Mouse (Mus musculus) liver, embryonic 15.5 days (tissue): ENCODE results near the gene Camk2g. TPM values are rescaled to one million over a fixed set of nuclear protein-coding genes. Genes with fewer than 3 reads are reported as not detected.

ENCODE experiments used
- ATAC-seq: fragments of 200-750 bp; cut with Nextera tagmentation; 2 replicates; pipeline ENCODE4 v1.8.0; 2017; ENCODE audit warnings: moderate number of reproducible peaks, mild to moderate bottlenecking, moderate library complexity; ENCODE audit not compliant: insufficient read depth
- H3K27ac ChIP-seq: fragments of 300-500 bp; sonication (generic); replicated peaks from 2 replicates; pipeline ENCODE4 v1.5.1; 2015; ENCODE audit warnings: mild to moderate bottlenecking, inconsistent platforms
- H3K27me3 ChIP-seq: fragments of 300-500 bp; sonication (generic); 2 replicates; pipeline ENCODE4 v1.6.1; 2015; ENCODE audit warnings: mild to moderate bottlenecking, inconsistent platforms
- H3K36me3 ChIP-seq: fragments of 300-500 bp; sonication (generic); replicated peaks from 2 replicates; pipeline ENCODE4 v1.6.1; 2015; ENCODE audit warnings: moderate library complexity, mild to moderate bottlenecking, inconsistent platforms
- H3K4me1 ChIP-seq: fragments of 300-500 bp; sonication (generic); replicated peaks from 2 replicates; pipeline ENCODE4 v1.6.1; 2015; ENCODE audit warnings: inconsistent platforms
- H3K4me2 ChIP-seq: fragments of 300-500 bp; sonication (generic); 2 replicates; pipeline ENCODE4 v1.6.1; 2015; ENCODE audit warnings: moderate library complexity, mild to moderate bottlenecking, inconsistent platforms
- H3K4me3 ChIP-seq: fragments of 300-500 bp; sonication (generic); replicated peaks from 2 replicates; pipeline ENCODE4 v1.5.1; 2015; ENCODE audit warnings: mild to moderate bottlenecking, inconsistent platforms
- H3K9ac ChIP-seq: fragments of 300-500 bp; sonication (generic); 2 replicates; pipeline ENCODE4 v1.6.1; 2015; ENCODE audit warnings: moderate library complexity, mild to moderate bottlenecking, inconsistent platforms
- H3K9me3 ChIP-seq: fragments of 300-500 bp; sonication (generic); replicated peaks from 2 replicates; pipeline ENCODE4 v1.6.1; 2016; ENCODE audit warnings: inconsistent platforms
- WGBS: fragments of 180-500 bp; shearing (Covaris S2); methylation state at CpG from one replicate; pipeline ENCODE4 v1.1.7; 2015; ENCODE audit warnings: mixed read lengths; ENCODE audit not compliant: insufficient replicate concordance; 5-methylcytosine and 5-hydroxymethylcytosine counted together
- polyA plus RNA-seq: library from polyadenylated mRNA; unstranded; fragments of >200 nt; fragmentation: Nextera tagmentation; extraction: Ambion mirVana; gene quantifications from 2 replicates; pipeline ENCODE4 v1.2.1, GENCODE M21; 2015

Camk2g gene
- polyA plus RNA-seq, 1 experiment from 2014 or later = 5.7 TPM

GRCm38 (mm10) chr14:20764942-20765341 is 28.9 kb downstream of the Camk2g start:
- Histone ChIP-seq H3K4me3 (no peak overlapping the region), H3K9ac (no peak overlapping the region), H3K9me3 (no peaks in the 10 kb centered on the region), H3K4me2 (no peak overlapping the region), H3K27ac (no peak overlapping the region), H3K36me3 (peaks cover 46% of the 10 kb centered on the region), H3K4me1 (no peaks in the 10 kb centered on the region), H3K27me3 (no peaks in the 10 kb centered on the region)
- ATAC-seq = no peak
- 71% methylated on average over 5 of the region's 5 CpGs for WGBS

GRCm38 (mm10) chr14:20758768-20759435 is 35.0 kb downstream of the Camk2g start:
- no peak overlapping the region for H3K27ac ChIP-seq
- ATAC-seq = no peak
- no peaks in the 10 kb centered on the region for H3K9me3 ChIP-seq
- peaks cover 58% of the 10 kb centered on the region for H3K36me3 ChIP-seq
- H3K27me3 ChIP-seq = no peaks in the 10 kb centered on the region
- no peak overlapping the region for H3K4me2 ChIP-seq
- H3K4me1 ChIP-seq = no peaks in the 10 kb centered on the region
- no peak overlapping the region for H3K9ac ChIP-seq
- 56% methylated on average over 8 of the region's 8 CpGs for WGBS
- H3K4me3 ChIP-seq = no peak overlapping the region

- WGBS = 82% methylated on average over 22 of the region's 22 CpGs
Observed at GRCm38 (mm10) chr14:20757370-20757907, 36.4 kb downstream of the Camk2g start.

GRCm38 (mm10) chr14:20753792-20754191 is 40.1 kb downstream of the Camk2g start:
- H3K27ac ChIP-seq = no peak overlapping the region
- WGBS = 32% methylated on average over 3 of the region's 3 CpGs
- H3K4me2 ChIP-seq = no peak overlapping the region
- no peaks in the 10 kb centered on the region for H3K4me1 ChIP-seq
- no peaks in the 10 kb centered on the region for H3K9me3 ChIP-seq
- H3K9ac ChIP-seq = no peak overlapping the region
- no peak overlapping the region for H3K4me3 ChIP-seq
- no peak for ATAC-seq
- H3K27me3 ChIP-seq = no peaks in the 10 kb centered on the region
- peaks cover 24% of the 10 kb centered on the region for H3K36me3 ChIP-seq

More at GRCm38 (mm10) chr14:20757370-20757907, 36.4 kb downstream of the Camk2g start:
- Histone ChIP-seq H3K4me2 (no peak overlapping the region), H3K27me3 (no peaks in the 10 kb centered on the region), H3K4me3 (no peak overlapping the region), H3K9me3 (no peaks in the 10 kb centered on the region), H3K27ac (no peak overlapping the region), H3K36me3 (peaks cover 51% of the 10 kb centered on the region), H3K4me1 (no peaks in the 10 kb centered on the region), H3K9ac (no peak overlapping the region)
- no peak for ATAC-seq

- Histone ChIP-seq H3K36me3 (peaks cover 2% of the 10 kb centered on the region; the same call in 1 of the 2 replicates), H3K27me3 (no peaks in the 10 kb centered on the region), H3K4me1 (no peaks in the 10 kb centered on the region), H3K9me3 (no peaks in the 10 kb centered on the region), H3K27ac (no peak overlapping the region), H3K4me3 (no peak overlapping the region), H3K4me2 (no peak overlapping the region), H3K9ac (no peak overlapping the region)
- 74% methylated on average over 5 of the region's 5 CpGs for WGBS
- ATAC-seq = no peak
Observed at GRCm38 (mm10) chr14:20750503-20750902, 43.4 kb downstream of the Camk2g start.

GRCm38 (mm10) chr14:20749494-20750051 is 44.3 kb downstream of the Camk2g start:
- no peak for ATAC-seq
- H3K36me3 ChIP-seq = no peaks in the 10 kb centered on the region
- H3K9ac ChIP-seq = no peak overlapping the region
- no peak overlapping the region for H3K27ac ChIP-seq
- H3K27me3 ChIP-seq = no peaks in the 10 kb centered on the region
- no peak overlapping the region for H3K4me3 ChIP-seq
- no peaks in the 10 kb centered on the region for H3K4me1 ChIP-seq
- 77% methylated on average over 4 of the region's 4 CpGs for WGBS
- no peak overlapping the region for H3K4me2 ChIP-seq
- H3K9me3 ChIP-seq = no peaks in the 10 kb centered on the region

GRCm38 (mm10) chr14:20748388-20748787 is 45.5 kb downstream of the Camk2g start:
- H3K4me3 ChIP-seq = no peak overlapping the region
- no peaks in the 10 kb centered on the region for H3K27me3 ChIP-seq
- no peak overlapping the region for H3K27ac ChIP-seq
- no peaks in the 10 kb centered on the region for H3K9me3 ChIP-seq
- no peaks in the 10 kb centered on the region for H3K4me1 ChIP-seq
- H3K4me2 ChIP-seq = no peak overlapping the region
- H3K36me3 ChIP-seq = peaks cover 7% of the 10 kb centered on the region
- WGBS = 69% methylated on average over 4 of the region's 4 CpGs
- H3K9ac ChIP-seq = no peak overlapping the region
- ATAC-seq = no peak

- Histone ChIP-seq H3K36me3 (peaks cover 9% of the 10 kb centered on the region), H3K4me1 (no peaks in the 10 kb centered on the region), H3K4me3 (no peak overlapping the region), H3K9me3 (no peaks in the 10 kb centered on the region), H3K27me3 (no peaks in the 10 kb centered on the region), H3K27ac (no peak overlapping the region), H3K9ac (no peak overlapping the region), H3K4me2 (no peak overlapping the region)
- 69% methylated on average over 3 of the region's 3 CpGs for WGBS
- no peak for ATAC-seq
Observed at GRCm38 (mm10) chr14:20746935-20747334, 47.0 kb downstream of the Camk2g start.

- no peak overlapping the region for H3K4me2 ChIP-seq
- 70% methylated on average over 3 of the region's 3 CpGs for WGBS
Observed at GRCm38 (mm10) chr14:20743614-20744013, 50.3 kb downstream of the Camk2g start.

GRCm38 (mm10) chr14:20741301-20741700 is 52.6 kb downstream of the Camk2g start:
- no peaks in the 10 kb centered on the region for H3K9me3 ChIP-seq
- H3K9ac ChIP-seq = no peak overlapping the region
- no peaks in the 10 kb centered on the region for H3K27me3 ChIP-seq
- H3K27ac ChIP-seq = no peak overlapping the region
- 81% methylated on average over 9 of the region's 9 CpGs for WGBS
- no peak for ATAC-seq
- no peak overlapping the region for H3K4me3 ChIP-seq
- H3K36me3 ChIP-seq = peaks cover 24% of the 10 kb centered on the region
- peaks cover 11% of the 10 kb centered on the region for H3K4me1 ChIP-seq
- no peak overlapping the region for H3K4me2 ChIP-seq

More at GRCm38 (mm10) chr14:20743614-20744013, 50.3 kb downstream of the Camk2g start:
- H3K4me1 ChIP-seq = no peaks in the 10 kb centered on the region
- H3K9ac ChIP-seq = no peak overlapping the region
- peaks cover 19% of the 10 kb centered on the region for H3K36me3 ChIP-seq
- no peak overlapping the region for H3K4me3 ChIP-seq
- no peaks in the 10 kb centered on the region for H3K9me3 ChIP-seq
- H3K27me3 ChIP-seq = no peaks in the 10 kb centered on the region
- no peak for ATAC-seq
- H3K27ac ChIP-seq = no peak overlapping the region

- H3K4me3 ChIP-seq = no peak overlapping the region
- WGBS = 66% methylated on average over 8 of the region's 8 CpGs
- no peaks in the 10 kb centered on the region for H3K9me3 ChIP-seq
Observed at GRCm38 (mm10) chr14:20738511-20738910, 55.4 kb downstream of the Camk2g start.

More at GRCm38 (mm10) chr14:20738511-20738910, 55.4 kb downstream of the Camk2g start:
- H3K4me1 ChIP-seq = peaks cover 32% of the 10 kb centered on the region
- no peak overlapping the region for H3K27ac ChIP-seq
- ATAC-seq = no peak
- no peaks in the 10 kb centered on the region for H3K27me3 ChIP-seq
- H3K9ac ChIP-seq = no peak overlapping the region
- peaks cover 21% of the 10 kb centered on the region for H3K36me3 ChIP-seq
- no peak overlapping the region for H3K4me2 ChIP-seq
